Mouse (Mus musculus): ENCODE data around the gene Tmem206. TPM values are rescaled to one million over a fixed set of nuclear protein-coding genes. Genes with fewer than 3 reads are reported as not detected.

Gene Tmem206
- polyA plus RNA-seq, 1 experiment from 2014 or later, result 6.8 TPM

- Histone ChIP-seq H3K4me3 (replicated peaks) (peak overlapping the region; percentile 86; the same call in 1 of the 2 replicates), H3K9me3 (replicated peaks) (no peaks in the 10 kb centered on the region), H3K4me1 (replicated peaks) (peaks cover 46% of the 10 kb centered on the region), H3K4me2 (peak overlapping the region; percentile 100), H3K36me3 (0 out of 2 replicates have a peak, but pooled peaks cover 8% of the 10 kb centered on the region), H3K9ac (peak overlapping the region; percentile 93), H3K27me3 (no peaks in the 10 kb centered on the region), H3K27ac (no peak overlapping the region; the same call in 1 of the 2 replicates)
- WGBS (ENCODE audit: insufficient replicate concordance), result 55% methylated on average over 8 of the region's 8 CpGs
- ATAC-seq (ENCODE audit: low read depth), result no peak
- no peak for DNase-seq
These were observed 1.5 kb downstream of the Tmem206 start for GRCm38 (mm10) chr1:191327258-191327657.

GRCm38 (mm10) chr1:191328019-191328441, 2.3 kb downstream of the Tmem206 start:
- 0 out of 2 replicates have a peak, but pooled peaks cover 13% of the 10 kb centered on the region for H3K36me3 ChIP-seq
- no peaks in the 10 kb centered on the region for H3K9me3 ChIP-seq (replicated peaks)
- 0 out of 2 replicates have a peak overlapping the region, but pooled peaks have one; percentile 93 for H3K9ac ChIP-seq
- H3K27ac ChIP-seq, result no peak overlapping the region; the same call in 1 of the 2 replicates
- 51% methylated on average over 8 of the region's 8 CpGs for WGBS (ENCODE audit: insufficient replicate concordance)
- no peak for DNase-seq
- peak overlapping the region; percentile 100 for H3K4me2 ChIP-seq
- peaks cover 46% of the 10 kb centered on the region for H3K4me1 ChIP-seq (replicated peaks)
- no peak overlapping the region for H3K4me3 ChIP-seq (replicated peaks)
- ATAC-seq (ENCODE audit: low read depth), result no peak
- no peaks in the 10 kb centered on the region for H3K27me3 ChIP-seq

- no peak overlapping the region for H3K9ac ChIP-seq
- no peak overlapping the region for H3K4me2 ChIP-seq
- no peak for DNase-seq
- no peak overlapping the region for H3K4me3 ChIP-seq (replicated peaks)
- 79% methylated on average over 4 of the region's 4 CpGs for WGBS (ENCODE audit: insufficient replicate concordance)
- ATAC-seq (ENCODE audit: low read depth), result no peak
- H3K36me3 ChIP-seq, result peaks cover 19% of the 10 kb centered on the region; the same call in 1 of the 2 replicates
- H3K27ac ChIP-seq, result no peak overlapping the region
- H3K27me3 ChIP-seq, result no peaks in the 10 kb centered on the region
- no peaks in the 10 kb centered on the region for H3K9me3 ChIP-seq (replicated peaks)
- H3K4me1 ChIP-seq (replicated peaks), result peaks cover 36% of the 10 kb centered on the region
These were observed 4.6 kb downstream of the Tmem206 start for GRCm38 (mm10) chr1:191330356-191330755.

- Histone ChIP-seq H3K36me3 (peaks cover 43% of the 10 kb centered on the region), H3K27ac (no peak overlapping the region), H3K4me2 (no peak overlapping the region), H3K4me3 (replicated peaks) (no peak overlapping the region), H3K9me3 (replicated peaks) (no peaks in the 10 kb centered on the region), H3K4me1 (replicated peaks) (peaks cover 3% of the 10 kb centered on the region; the same call in 1 of the 2 replicates), H3K9ac (no peak overlapping the region), H3K27me3 (no peaks in the 10 kb centered on the region)
- 51% methylated on average over 5 of the region's 5 CpGs for WGBS (ENCODE audit: insufficient replicate concordance)
- DNase-seq (no peak), ATAC-seq (ENCODE audit: low read depth) (no peak)
These were observed 8.8 kb downstream of the Tmem206 start for GRCm38 (mm10) chr1:191334500-191334899.

- H3K9me3 ChIP-seq (replicated peaks), result no peaks in the 10 kb centered on the region
- H3K4me3 ChIP-seq (replicated peaks), result no peak overlapping the region
- H3K4me1 ChIP-seq (replicated peaks), result no peaks in the 10 kb centered on the region
- WGBS (ENCODE audit: insufficient replicate concordance), result 87% methylated on average over 2 of the region's 2 CpGs
- no peak for ATAC-seq (ENCODE audit: low read depth)
- no peaks in the 10 kb centered on the region for H3K27me3 ChIP-seq
- H3K36me3 ChIP-seq, result peaks cover 84% of the 10 kb centered on the region
- no peak overlapping the region for H3K4me2 ChIP-seq
- no peak overlapping the region for H3K27ac ChIP-seq
- H3K9ac ChIP-seq, result no peak overlapping the region
- no peak for DNase-seq
These were observed 14.2 kb downstream of the Tmem206 start for GRCm38 (mm10) chr1:191339876-191340275.

- Histone ChIP-seq H3K27me3 (no peaks in the 10 kb centered on the region), H3K4me1 (replicated peaks) (no peaks in the 10 kb centered on the region), H3K36me3 (peaks cover 90% of the 10 kb centered on the region), H3K4me2 (no peak overlapping the region), H3K9ac (no peak overlapping the region), H3K4me3 (replicated peaks) (no peak overlapping the region), H3K27ac (no peak overlapping the region), H3K9me3 (replicated peaks) (no peaks in the 10 kb centered on the region)
- DNase-seq, result no peak
- 72% methylated on average over 4 of the region's 4 CpGs for WGBS (ENCODE audit: insufficient replicate concordance)
- ATAC-seq (ENCODE audit: low read depth), result no peak
These were observed 14.8 kb downstream of the Tmem206 start for GRCm38 (mm10) chr1:191340530-191340929.

- H3K4me1 ChIP-seq (replicated peaks), result peaks cover 14% of the 10 kb centered on the region; the same call in 1 of the 2 replicates
- DNase-seq, result no peak
- no peaks in the 10 kb centered on the region for H3K27me3 ChIP-seq
- no peak overlapping the region for H3K9ac ChIP-seq
- H3K9me3 ChIP-seq (replicated peaks), result no peaks in the 10 kb centered on the region
- no peak overlapping the region for H3K27ac ChIP-seq
- peaks cover 87% of the 10 kb centered on the region for H3K36me3 ChIP-seq
- H3K4me3 ChIP-seq (replicated peaks), result no peak overlapping the region
- 91% methylated on average over 8 of the region's 8 CpGs for WGBS (ENCODE audit: insufficient replicate concordance)
- ATAC-seq (ENCODE audit: low read depth), result no peak
- no peak overlapping the region for H3K4me2 ChIP-seq
These were observed 21.9 kb downstream of the Tmem206 start for GRCm38 (mm10) chr1:191347602-191348001.

GRCm38 (mm10) chr1:191348592-191348991, 22.9 kb downstream of the Tmem206 start:
- no peak overlapping the region for H3K9ac ChIP-seq
- no peak overlapping the region for H3K4me3 ChIP-seq (replicated peaks)
- no peak overlapping the region for H3K27ac ChIP-seq
- H3K9me3 ChIP-seq (replicated peaks), result no peaks in the 10 kb centered on the region
- H3K36me3 ChIP-seq, result peaks cover 87% of the 10 kb centered on the region
- H3K4me2 ChIP-seq, result no peak overlapping the region
- no peaks in the 10 kb centered on the region for H3K27me3 ChIP-seq
- DNase-seq (no peak), ATAC-seq (ENCODE audit: low read depth) (no peak)
- WGBS (ENCODE audit: insufficient replicate concordance), result 78% methylated on average over 2 of the region's 2 CpGs
- H3K4me1 ChIP-seq (replicated peaks), result peaks cover 14% of the 10 kb centered on the region; the same call in 1 of the 2 replicates

- ATAC-seq (ENCODE audit: low read depth), result peak; percentile 70
- no peaks in the 10 kb centered on the region for H3K9me3 ChIP-seq (replicated peaks)
- H3K9ac ChIP-seq, result no peak overlapping the region
- 51% methylated on average over 5 of the region's 5 CpGs for WGBS (ENCODE audit: insufficient replicate concordance)
- no peak for DNase-seq
- H3K36me3 ChIP-seq, result peaks cover 87% of the 10 kb centered on the region
- H3K27ac ChIP-seq, result no peak overlapping the region
- no peak overlapping the region for H3K4me2 ChIP-seq
- H3K27me3 ChIP-seq, result no peaks in the 10 kb centered on the region
- peaks cover 14% of the 10 kb centered on the region; the same call in 1 of the 2 replicates for H3K4me1 ChIP-seq (replicated peaks)
- no peak overlapping the region for H3K4me3 ChIP-seq (replicated peaks)
These were observed 23.3 kb downstream of the Tmem206 start for GRCm38 (mm10) chr1:191348996-191349395.

- H3K4me3 ChIP-seq (replicated peaks), result no peak overlapping the region
- ATAC-seq (ENCODE audit: low read depth) (no peak), DNase-seq (no peak)
- WGBS (ENCODE audit: insufficient replicate concordance), result 87% methylated on average over 23 of the region's 23 CpGs
- H3K27ac ChIP-seq, result no peak overlapping the region
- peaks cover 89% of the 10 kb centered on the region for H3K36me3 ChIP-seq
- H3K27me3 ChIP-seq, result no peaks in the 10 kb centered on the region
- H3K9me3 ChIP-seq (replicated peaks), result no peaks in the 10 kb centered on the region
- peaks cover 14% of the 10 kb centered on the region; the same call in 1 of the 2 replicates for H3K4me1 ChIP-seq (replicated peaks)
- H3K4me2 ChIP-seq, result no peak overlapping the region
- H3K9ac ChIP-seq, result no peak overlapping the region
These were observed 23.9 kb downstream of the Tmem206 start for GRCm38 (mm10) chr1:191349486-191350037.

GRCm38 (mm10) chr1:191350355-191350754, 24.6 kb downstream of the Tmem206 start:
- DNase-seq (no peak), ATAC-seq (ENCODE audit: low read depth) (no peak)
- Histone ChIP-seq H3K4me3 (replicated peaks) (no peak overlapping the region), H3K9me3 (replicated peaks) (no peaks in the 10 kb centered on the region), H3K36me3 (peaks cover 88% of the 10 kb centered on the region), H3K4me1 (replicated peaks) (peaks cover 14% of the 10 kb centered on the region; the same call in 1 of the 2 replicates), H3K9ac (no peak overlapping the region), H3K27ac (no peak overlapping the region), H3K27me3 (no peaks in the 10 kb centered on the region), H3K4me2 (no peak overlapping the region)
- 92% methylated on average over 5 of the region's 5 CpGs for WGBS (ENCODE audit: insufficient replicate concordance)
